Mouse (Mus musculus): ENCODE measurements around the gene Car6. TPM values are rescaled to one million over a fixed set of nuclear protein-coding genes. Genes with fewer than 3 reads are reported as not detected.

Gene Car6
- total and polyA plus RNA-seq, 2 experiments from 2014 or later, result not detected

DNA sequence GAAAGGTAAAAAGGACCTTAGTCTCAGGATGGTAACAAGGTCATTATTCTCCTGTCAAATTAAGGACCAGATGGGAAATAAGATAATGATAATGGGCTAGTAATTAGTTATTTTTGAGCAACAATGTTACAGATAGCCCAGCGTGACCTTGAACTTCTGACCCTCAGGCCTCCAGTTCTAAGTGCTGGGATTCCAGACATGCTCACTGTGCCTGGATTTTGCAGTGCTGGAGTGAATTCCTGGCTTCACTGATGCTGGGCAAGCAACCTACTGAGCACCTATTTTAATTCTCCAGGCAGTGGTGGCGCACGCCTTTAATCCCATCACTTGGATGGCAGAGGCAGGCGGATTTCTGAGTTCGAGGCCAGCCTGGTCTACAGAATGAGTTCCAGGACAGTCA is 8.6 kb upstream of the Car6 start:
- ATAC-seq (ENCODE audit: low FRiP score), result no peak
- no peak overlapping the region for H3K4me2 ChIP-seq (ENCODE audit: low read depth, low read length, poor library complexity, severe bottlenecking)

DNA sequence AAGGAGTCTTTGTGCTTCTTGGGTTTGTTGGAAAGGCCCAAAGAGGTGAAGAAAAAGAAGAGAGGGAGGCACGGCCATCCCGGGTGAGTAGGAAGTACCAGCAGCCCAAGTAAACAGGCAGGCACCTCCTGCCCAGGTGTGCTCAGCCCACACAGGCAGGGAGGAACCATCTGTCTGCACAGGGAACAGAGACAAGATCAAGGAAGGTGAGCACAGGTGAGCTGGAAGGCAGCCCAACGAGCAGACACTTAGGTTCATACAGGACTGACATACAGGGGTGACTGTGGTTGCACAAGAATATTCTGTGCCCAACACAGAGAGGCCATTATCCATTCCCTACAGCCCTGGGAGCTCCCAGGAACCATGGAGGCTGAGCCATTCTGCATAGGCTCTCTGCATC is 3.7 kb upstream of the Car6 start:
- ATAC-seq (ENCODE audit: low FRiP score) (no peak), DNase-seq (ENCODE audit: low spot score) (no peak)
- Histone ChIP-seq H3K4me1 (ENCODE audit: insufficient read depth, low read length) (no peaks in the 10 kb centered on the region), H3K27ac (ENCODE audit: low read depth, low read length) (no peak overlapping the region), H3K27me3 (ENCODE audit: insufficient read depth, low read length) (no peaks in the 10 kb centered on the region), H3K4me3 (ENCODE audit: low read depth, low read length) (no peak overlapping the region), H3K36me3 (ENCODE audit: insufficient read depth, low read length) (no peaks in the 10 kb centered on the region), H3K4me2 (ENCODE audit: low read depth, low read length, poor library complexity, severe bottlenecking) (no peak overlapping the region), H3K9ac (replicated peaks; ENCODE audit: low read length, poor library complexity, severe bottlenecking) (no peak overlapping the region), H3K9me3 (ENCODE audit: low read length) (no peaks in the 10 kb centered on the region)
- 72% methylated on average over 3 of the region's 3 CpGs for WGBS
- TF ChIP-seq CTCF (IDR thresholded peaks at IDR 0.05), result no peak

More for the DNA sequence above, 8.6 kb upstream of the Car6 start:
- Histone ChIP-seq H3K27ac (ENCODE audit: low read depth, low read length) (no peak overlapping the region), H3K9ac (replicated peaks; ENCODE audit: low read length, poor library complexity, severe bottlenecking) (no peak overlapping the region), H3K9me3 (ENCODE audit: low read length) (no peaks in the 10 kb centered on the region), H3K27me3 (ENCODE audit: insufficient read depth, low read length) (no peaks in the 10 kb centered on the region), H3K36me3 (ENCODE audit: insufficient read depth, low read length) (no peaks in the 10 kb centered on the region), H3K4me3 (ENCODE audit: low read depth, low read length) (no peak overlapping the region), H3K4me1 (ENCODE audit: insufficient read depth, low read length) (peaks cover 3% of the 10 kb centered on the region; the same call in 1 of the 2 replicates)
- 92% methylated on average over 5 of the region's 5 CpGs for WGBS
- DNase-seq (ENCODE audit: low spot score), result no peak
- TF ChIP-seq CTCF (IDR thresholded peaks at IDR 0.05), result no peak

DNA sequence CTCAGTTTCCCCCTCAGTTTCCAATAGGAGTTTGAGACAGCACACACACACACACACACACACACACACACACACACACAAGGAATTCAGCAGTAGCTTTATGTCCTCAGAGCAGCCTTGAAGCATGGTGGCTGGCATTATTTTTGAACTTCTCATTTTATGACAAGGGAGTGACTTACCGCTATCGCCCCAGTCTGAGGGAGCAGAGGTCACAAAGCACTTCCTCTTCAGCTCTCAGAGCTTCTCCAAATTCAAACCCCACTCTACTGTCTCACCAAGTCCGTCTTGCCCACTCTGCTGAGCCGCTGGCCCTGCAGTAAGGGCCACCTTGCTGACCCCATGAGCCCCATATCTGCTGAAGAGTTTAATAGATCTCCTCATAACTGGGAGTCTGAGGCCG is 1.6 kb upstream of the Car6 start:
- 89% methylated on average over 5 of the region's 5 CpGs for WGBS
- TF ChIP-seq CTCF (IDR thresholded peaks at IDR 0.05), result no peak
- Histone ChIP-seq H3K27ac (ENCODE audit: low read depth, low read length) (no peak overlapping the region), H3K36me3 (ENCODE audit: insufficient read depth, low read length) (no peaks in the 10 kb centered on the region), H3K27me3 (ENCODE audit: insufficient read depth, low read length) (no peaks in the 10 kb centered on the region), H3K4me1 (ENCODE audit: insufficient read depth, low read length) (no peaks in the 10 kb centered on the region), H3K9ac (replicated peaks; ENCODE audit: low read length, poor library complexity, severe bottlenecking) (no peak overlapping the region), H3K9me3 (ENCODE audit: low read length) (no peaks in the 10 kb centered on the region), H3K4me2 (ENCODE audit: low read depth, low read length, poor library complexity, severe bottlenecking) (no peak overlapping the region), H3K4me3 (ENCODE audit: low read depth, low read length) (no peak overlapping the region)
- no peak for DNase-seq (ENCODE audit: low spot score)
- no peak for ATAC-seq (ENCODE audit: low FRiP score)

DNA sequence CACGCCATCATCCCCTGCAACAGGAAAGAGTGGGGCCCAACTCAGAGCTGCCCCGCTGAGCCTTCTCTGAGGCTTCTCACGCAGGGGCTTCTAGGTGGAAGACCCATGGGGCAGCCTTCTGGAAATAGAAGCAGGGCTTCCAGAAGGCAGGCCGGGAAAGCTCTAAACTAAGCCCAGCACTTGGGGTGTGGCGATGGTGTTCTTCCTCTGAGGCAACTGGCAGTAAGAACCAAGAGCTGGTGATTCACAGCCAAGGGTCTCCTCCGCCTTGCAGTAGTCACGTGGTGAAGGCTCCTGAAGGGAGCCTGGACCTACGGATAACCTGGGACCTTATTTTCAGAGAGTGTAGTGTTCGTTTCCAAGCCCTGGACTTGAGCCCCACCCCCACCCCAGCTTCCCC is 2.9 kb downstream of the Car6 start:
- no peak for TF ChIP-seq CTCF (IDR thresholded peaks at IDR 0.05)
- Histone ChIP-seq H3K4me3 (ENCODE audit: low read depth, low read length) (no peak overlapping the region), H3K27me3 (ENCODE audit: insufficient read depth, low read length) (no peaks in the 10 kb centered on the region), H3K4me1 (ENCODE audit: insufficient read depth, low read length) (no peaks in the 10 kb centered on the region), H3K36me3 (ENCODE audit: insufficient read depth, low read length) (no peaks in the 10 kb centered on the region), H3K9me3 (ENCODE audit: low read length) (no peaks in the 10 kb centered on the region), H3K9ac (replicated peaks; ENCODE audit: low read length, poor library complexity, severe bottlenecking) (no peak overlapping the region), H3K27ac (ENCODE audit: low read depth, low read length) (no peak overlapping the region), H3K4me2 (ENCODE audit: low read depth, low read length, poor library complexity, severe bottlenecking) (no peak overlapping the region)
- ATAC-seq (ENCODE audit: low FRiP score), result no peak
- 77% methylated on average over 9 of the region's 9 CpGs for WGBS
- DNase-seq (ENCODE audit: low spot score), result no peak

DNA sequence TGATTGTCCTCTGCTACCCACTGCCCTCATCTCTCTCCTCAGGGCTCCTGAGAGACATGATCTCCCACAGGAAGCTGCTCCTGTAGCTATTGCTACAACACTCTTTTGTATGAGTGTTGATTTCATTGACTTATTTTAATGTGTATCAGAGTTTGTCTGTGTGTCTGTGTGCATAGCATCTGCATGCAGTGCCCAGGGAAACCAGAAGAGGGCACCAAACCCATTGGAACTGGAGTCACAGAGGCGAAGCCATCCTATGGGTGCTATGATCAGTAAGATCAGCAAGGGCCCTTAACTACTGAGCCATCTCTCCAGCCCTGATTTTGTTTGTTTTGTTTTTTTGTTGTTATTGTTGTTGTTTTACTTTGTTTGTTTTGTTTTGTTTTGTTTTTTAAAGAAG is 7.2 kb downstream of the Car6 start:
- Histone ChIP-seq H3K4me3 (ENCODE audit: low read depth, low read length) (no peak overlapping the region), H3K4me2 (ENCODE audit: low read depth, low read length, poor library complexity, severe bottlenecking) (no peak overlapping the region), H3K9me3 (ENCODE audit: low read length) (no peaks in the 10 kb centered on the region), H3K9ac (replicated peaks; ENCODE audit: low read length, poor library complexity, severe bottlenecking) (no peak overlapping the region), H3K27me3 (ENCODE audit: insufficient read depth, low read length) (no peaks in the 10 kb centered on the region), H3K27ac (ENCODE audit: low read depth, low read length) (no peak overlapping the region), H3K36me3 (ENCODE audit: insufficient read depth, low read length) (no peaks in the 10 kb centered on the region), H3K4me1 (ENCODE audit: insufficient read depth, low read length) (no peaks in the 10 kb centered on the region)
- DNase-seq (ENCODE audit: low spot score) (peak; percentile 29), ATAC-seq (ENCODE audit: low FRiP score) (no peak)
- 46% methylated on average over 1 of the region's 1 CpGs for WGBS
- peak; percentile 81 for TF ChIP-seq CTCF (IDR thresholded peaks at IDR 0.05)

DNA sequence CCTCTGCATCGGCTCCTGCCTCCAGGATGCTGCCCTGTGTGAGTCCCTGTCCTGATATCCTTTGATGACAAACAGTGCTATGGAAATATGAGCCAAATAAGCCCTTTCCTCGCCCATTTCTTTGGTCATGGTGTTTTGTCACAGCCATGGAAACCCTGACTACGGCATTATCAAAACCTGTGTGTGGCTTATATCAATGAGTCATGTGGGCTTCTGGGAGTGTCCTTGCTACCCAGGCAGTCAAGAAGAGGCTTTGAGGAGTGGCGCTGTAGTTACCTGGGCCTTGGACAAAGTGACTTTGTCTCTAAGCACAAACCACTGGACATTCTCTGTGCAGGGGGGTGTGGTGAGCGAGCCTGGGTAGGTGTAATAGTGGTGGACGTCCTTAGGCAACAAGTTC is 8.9 kb downstream of the Car6 start:
- no peak for TF ChIP-seq CTCF (IDR thresholded peaks at IDR 0.05)
- Histone ChIP-seq H3K4me3 (ENCODE audit: low read depth, low read length) (no peak overlapping the region), H3K9ac (replicated peaks; ENCODE audit: low read length, poor library complexity, severe bottlenecking) (no peak overlapping the region), H3K9me3 (ENCODE audit: low read length) (no peaks in the 10 kb centered on the region), H3K4me1 (ENCODE audit: insufficient read depth, low read length) (no peaks in the 10 kb centered on the region), H3K27ac (ENCODE audit: low read depth, low read length) (no peak overlapping the region), H3K36me3 (ENCODE audit: insufficient read depth, low read length) (no peaks in the 10 kb centered on the region), H3K4me2 (ENCODE audit: low read depth, low read length, poor library complexity, severe bottlenecking) (no peak overlapping the region), H3K27me3 (ENCODE audit: insufficient read depth, low read length) (no peaks in the 10 kb centered on the region)
- WGBS, result 83% methylated on average over 6 of the region's 6 CpGs
- ATAC-seq (ENCODE audit: low FRiP score) (no peak), DNase-seq (ENCODE audit: low spot score) (no peak)

All from midbrain, postnatal 0 days (tissue).